Mouse (Mus musculus): Measurements from ENCODE around the gene Abcb7.

GRCm38 (mm10) chrX:104408137-104408536, 5.5 kb downstream of the Abcb7 start:
- TF ChIP-seq CTCF (IDR thresholded peaks at IDR 0.05; ENCODE audit: low read depth, low read length): no peak
- no peak for TF ChIP-seq POLR2A (IDR thresholded peaks at IDR 0.05; ENCODE audit: borderline replicate concordance, low read depth, low read length)

All from bone marrow macrophage, adult 2 months (primary cell).